Mouse (Mus musculus): ENCODE results near the gene Cntrob. TPM values are rescaled to one million over a fixed set of nuclear protein-coding genes. Genes with fewer than 3 reads are reported as not detected.
A peak's percentile ranks its signal among the peaks of the same experiment; 100 is the strongest.
"Not testable (repeated sequence)": the region's sequence is repeated elsewhere in the genome, so short reads cannot be mapped to it uniquely, and the experiment has no call there.

The Cntrob gene
- polyA plus RNA-seq, 1 experiment from 2014 or later = 17.1 TPM

GRCm38 (mm10) chr11:69324749-69325148 is 1.2 kb upstream of the Cntrob start:
- WGBS = 67% methylated on average over 6 of the region's 6 CpGs
- peak overlapping the region; percentile 47; the same call in 1 of the 2 replicates for H3K27ac ChIP-seq (ENCODE audit: low read depth, low read length)
- no peaks in the 10 kb centered on the region for H3K9me3 ChIP-seq (ENCODE audit: control insufficient read depth, low read length)
- peaks cover 2% of the 10 kb centered on the region; the same call in 1 of the 2 replicates for H3K36me3 ChIP-seq (ENCODE audit: control insufficient read depth, insufficient read depth, low read length)
- peak overlapping the region; percentile 74 for H3K4me3 ChIP-seq (ENCODE audit: low read depth, low read length)
- peaks cover 33% of the 10 kb centered on the region for H3K27me3 ChIP-seq (replicated peaks; ENCODE audit: control insufficient read depth, insufficient read depth, low read length)
- DNase-seq (ENCODE audit: low spot score) = no peak
- H3K9ac ChIP-seq (ENCODE audit: low read depth, low read length) = peak overlapping the region; percentile 70
- H3K4me2 ChIP-seq = peak overlapping the region; percentile 96
- peaks cover 39% of the 10 kb centered on the region for H3K4me1 ChIP-seq (replicated peaks; ENCODE audit: control insufficient read depth, insufficient read depth, low read length)
- no peak for ATAC-seq (replicated peaks; ENCODE audit: low FRiP score)

GRCm38 (mm10) chr11:69322693-69323471 is 693 bp downstream of the Cntrob start:
- Histone ChIP-seq H3K27me3 (replicated peaks; ENCODE audit: control insufficient read depth, insufficient read depth, low read length) (peaks cover 17% of the 10 kb centered on the region), H3K9ac (ENCODE audit: low read depth, low read length) (peak overlapping the region; percentile 94), H3K4me3 (ENCODE audit: low read depth, low read length) (peak overlapping the region; percentile 74), H3K9me3 (ENCODE audit: control insufficient read depth, low read length) (no peaks in the 10 kb centered on the region), H3K4me1 (replicated peaks; ENCODE audit: control insufficient read depth, insufficient read depth, low read length) (peaks cover 39% of the 10 kb centered on the region), H3K4me2 (peak overlapping the region; percentile 96), H3K36me3 (ENCODE audit: control insufficient read depth, insufficient read depth, low read length) (peaks cover 8% of the 10 kb centered on the region; the same call in 1 of the 2 replicates), H3K27ac (ENCODE audit: low read depth, low read length) (peak overlapping the region; percentile 87)
- ATAC-seq (replicated peaks; ENCODE audit: low FRiP score) (no peak), DNase-seq (ENCODE audit: low spot score) (no peak)
- 26% methylated on average over 18 of the region's 18 CpGs for WGBS

- DNase-seq (ENCODE audit: low spot score) = no peak
- ATAC-seq (replicated peaks; ENCODE audit: low FRiP score) = no peak
- peak overlapping the region; percentile 18 for H3K9ac ChIP-seq (ENCODE audit: low read depth, low read length)
- peaks cover 8% of the 10 kb centered on the region; the same call in 1 of the 2 replicates for H3K36me3 ChIP-seq (ENCODE audit: control insufficient read depth, insufficient read depth, low read length)
- H3K27ac ChIP-seq (ENCODE audit: low read depth, low read length) = no peak overlapping the region
- 78% methylated on average over 6 of the region's 6 CpGs for WGBS
- no peak overlapping the region for H3K4me3 ChIP-seq (ENCODE audit: low read depth, low read length)
- peaks cover 8% of the 10 kb centered on the region for H3K27me3 ChIP-seq (replicated peaks; ENCODE audit: control insufficient read depth, insufficient read depth, low read length)
- no peaks in the 10 kb centered on the region for H3K9me3 ChIP-seq (ENCODE audit: control insufficient read depth, low read length)
- peak overlapping the region; percentile 96 for H3K4me2 ChIP-seq
- peaks cover 35% of the 10 kb centered on the region for H3K4me1 ChIP-seq (replicated peaks; ENCODE audit: control insufficient read depth, insufficient read depth, low read length)
These were observed 1.6 kb downstream of the Cntrob start for GRCm38 (mm10) chr11:69322010-69322409.

GRCm38 (mm10) chr11:69321580-69321979 is 2.0 kb downstream of the Cntrob start:
- DNase-seq (ENCODE audit: low spot score) (no peak), ATAC-seq (replicated peaks; ENCODE audit: low FRiP score) (no peak)
- Histone ChIP-seq H3K4me2 (no peak overlapping the region; the same call in 1 of the 2 replicates), H3K9me3 (ENCODE audit: control insufficient read depth, low read length) (no peaks in the 10 kb centered on the region), H3K36me3 (ENCODE audit: control insufficient read depth, insufficient read depth, low read length) (peaks cover 8% of the 10 kb centered on the region; the same call in 1 of the 2 replicates), H3K4me1 (replicated peaks; ENCODE audit: control insufficient read depth, insufficient read depth, low read length) (peaks cover 30% of the 10 kb centered on the region), H3K27ac (ENCODE audit: low read depth, low read length) (no peak overlapping the region), H3K9ac (ENCODE audit: low read depth, low read length) (peak overlapping the region; percentile 18; the same call in 1 of the 2 replicates), H3K4me3 (ENCODE audit: low read depth, low read length) (no peak overlapping the region), H3K27me3 (replicated peaks; ENCODE audit: control insufficient read depth, insufficient read depth, low read length) (peaks cover 4% of the 10 kb centered on the region)
- WGBS = 94% methylated on average over 6 of the region's 6 CpGs

- H3K4me2 ChIP-seq; DNase-seq (ENCODE audit: low spot score); H3K4me3 ChIP-seq (ENCODE audit: low read depth, low read length); ATAC-seq (replicated peaks; ENCODE audit: low FRiP score); H3K4me1 ChIP-seq (replicated peaks; ENCODE audit: control insufficient read depth, insufficient read depth, low read length); H3K9me3 ChIP-seq (ENCODE audit: control insufficient read depth, low read length); H3K27ac ChIP-seq (ENCODE audit: low read depth, low read length); H3K9ac ChIP-seq (ENCODE audit: low read depth, low read length); H3K27me3 ChIP-seq (replicated peaks; ENCODE audit: control insufficient read depth, insufficient read depth, low read length); H3K36me3 ChIP-seq (ENCODE audit: control insufficient read depth, insufficient read depth, low read length): not testable (repeated sequence)
- 84% methylated on average over 3 of the region's 3 CpGs for WGBS
These were observed 5.6 kb downstream of the Cntrob start for GRCm38 (mm10) chr11:69318000-69318399.

- 92% methylated on average over 6 of the region's 6 CpGs for WGBS
- ATAC-seq (replicated peaks; ENCODE audit: low FRiP score) = no peak
These were observed 7.2 kb downstream of the Cntrob start for GRCm38 (mm10) chr11:69316361-69316760.

GRCm38 (mm10) chr11:69311266-69311665 is 12.3 kb downstream of the Cntrob start:
- Histone ChIP-seq H3K36me3 (ENCODE audit: control insufficient read depth, insufficient read depth, low read length) (peaks cover 11% of the 10 kb centered on the region; the same call in 1 of the 2 replicates), H3K4me2 (no peak overlapping the region), H3K27ac (ENCODE audit: low read depth, low read length) (no peak overlapping the region), H3K9ac (ENCODE audit: low read depth, low read length) (no peak overlapping the region), H3K4me1 (replicated peaks; ENCODE audit: control insufficient read depth, insufficient read depth, low read length) (no peaks in the 10 kb centered on the region), H3K9me3 (ENCODE audit: control insufficient read depth, low read length) (no peaks in the 10 kb centered on the region), H3K4me3 (ENCODE audit: low read depth, low read length) (no peak overlapping the region), H3K27me3 (replicated peaks; ENCODE audit: control insufficient read depth, insufficient read depth, low read length) (no peaks in the 10 kb centered on the region)
- ATAC-seq (replicated peaks; ENCODE audit: low FRiP score) (no peak), DNase-seq (ENCODE audit: low spot score) (no peak)
- WGBS = 85% methylated on average over 7 of the region's 7 CpGs

More at GRCm38 (mm10) chr11:69316361-69316760, 7.2 kb downstream of the Cntrob start:
- Histone ChIP-seq H3K4me2 (no peak overlapping the region), H3K4me1 (replicated peaks; ENCODE audit: control insufficient read depth, insufficient read depth, low read length) (no peaks in the 10 kb centered on the region), H3K9me3 (ENCODE audit: control insufficient read depth, low read length) (no peaks in the 10 kb centered on the region), H3K9ac (ENCODE audit: low read depth, low read length) (no peak overlapping the region), H3K36me3 (ENCODE audit: control insufficient read depth, insufficient read depth, low read length) (peaks cover 8% of the 10 kb centered on the region; the same call in 1 of the 2 replicates), H3K4me3 (ENCODE audit: low read depth, low read length) (no peak overlapping the region), H3K27me3 (replicated peaks; ENCODE audit: control insufficient read depth, insufficient read depth, low read length) (no peaks in the 10 kb centered on the region), H3K27ac (ENCODE audit: low read depth, low read length) (no peak overlapping the region)
- no peak for DNase-seq (ENCODE audit: low spot score)

- H3K4me1 ChIP-seq (replicated peaks; ENCODE audit: control insufficient read depth, insufficient read depth, low read length) = 0 out of 2 replicates have a peak, but pooled peaks cover 3% of the 10 kb centered on the region
- DNase-seq (ENCODE audit: low spot score) (no peak), ATAC-seq (replicated peaks; ENCODE audit: low FRiP score) (no peak)
- no peak overlapping the region for H3K27ac ChIP-seq (ENCODE audit: low read depth, low read length)
- H3K4me2 ChIP-seq = no peak overlapping the region
- no peaks in the 10 kb centered on the region for H3K27me3 ChIP-seq (replicated peaks; ENCODE audit: control insufficient read depth, insufficient read depth, low read length)
- WGBS = 78% methylated on average over 2 of the region's 2 CpGs
- no peak overlapping the region for H3K9ac ChIP-seq (ENCODE audit: low read depth, low read length)
- no peak overlapping the region for H3K4me3 ChIP-seq (ENCODE audit: low read depth, low read length)
- H3K9me3 ChIP-seq (ENCODE audit: control insufficient read depth, low read length) = no peaks in the 10 kb centered on the region
- H3K36me3 ChIP-seq (ENCODE audit: control insufficient read depth, insufficient read depth, low read length) = peaks cover 16% of the 10 kb centered on the region; the same call in 1 of the 2 replicates
These were observed 17.5 kb downstream of the Cntrob start for GRCm38 (mm10) chr11:69306039-69306438.
